Mouse (Mus musculus): ENCODE measurements around the gene Rasal1. TPM values are rescaled to one million over a fixed set of nuclear protein-coding genes. Genes with fewer than 3 reads are reported as not detected.
A peak's percentile ranks its signal among the peaks of the same experiment; 100 is the strongest.

The Rasal1 gene
- polyA plus RNA-seq, 1 experiment from 2014 or later = not detected

- Histone ChIP-seq H3K4me2 (replicated peaks; ENCODE audit: low read depth, low read length) (no peak overlapping the region), H3K27ac (ENCODE audit: low read depth, low read length) (no peak overlapping the region), H3K4me3 (ENCODE audit: low read depth, low read length) (no peak overlapping the region), H3K9me3 (ENCODE audit: control insufficient read depth, low read length) (no peaks in the 10 kb centered on the region), H3K36me3 (ENCODE audit: control insufficient read depth, insufficient read depth, low read length) (no peaks in the 10 kb centered on the region), H3K9ac (ENCODE audit: low read depth, low read length) (no peak overlapping the region), H3K27me3 (ENCODE audit: control insufficient read depth, insufficient read depth, low read length) (peaks cover 31% of the 10 kb centered on the region), H3K4me1 (replicated peaks; ENCODE audit: control insufficient read depth, insufficient read depth, low read length) (peaks cover 4% of the 10 kb centered on the region; the same call in 1 of the 2 replicates)
- ATAC-seq (ENCODE audit: low FRiP score) (no peak), DNase-seq (ENCODE audit: low spot score) (no peak)
- 67% methylated on average over 3 of the region's 3 CpGs for WGBS
Measured at GRCm38 (mm10) chr5:120698181-120698580, 49.6 kb downstream of the Rasal1 start.

GRCm38 (mm10) chr5:120698801-120699391 lies 50.3 kb downstream of the Rasal1 start:
- Histone ChIP-seq H3K9ac (ENCODE audit: low read depth, low read length) (no peak overlapping the region), H3K9me3 (ENCODE audit: control insufficient read depth, low read length) (no peaks in the 10 kb centered on the region), H3K4me1 (replicated peaks; ENCODE audit: control insufficient read depth, insufficient read depth, low read length) (peaks cover 4% of the 10 kb centered on the region; the same call in 1 of the 2 replicates), H3K4me3 (ENCODE audit: low read depth, low read length) (no peak overlapping the region), H3K27ac (ENCODE audit: low read depth, low read length) (peak overlapping the region; percentile 45; the same call in 1 of the 2 replicates), H3K36me3 (ENCODE audit: control insufficient read depth, insufficient read depth, low read length) (no peaks in the 10 kb centered on the region), H3K27me3 (ENCODE audit: control insufficient read depth, insufficient read depth, low read length) (peaks cover 25% of the 10 kb centered on the region), H3K4me2 (replicated peaks; ENCODE audit: low read depth, low read length) (no peak overlapping the region)
- 49% methylated on average over 16 of the region's 16 CpGs for WGBS
- no peak for ATAC-seq (ENCODE audit: low FRiP score)
- no peak for DNase-seq (ENCODE audit: low spot score)

GRCm38 (mm10) chr5:120700996-120701790 lies 52.6 kb downstream of the Rasal1 start:
- DNase-seq (ENCODE audit: low spot score) = no peak
- Histone ChIP-seq H3K27me3 (ENCODE audit: control insufficient read depth, insufficient read depth, low read length) (peaks cover 2% of the 10 kb centered on the region), H3K27ac (ENCODE audit: low read depth, low read length) (no peak overlapping the region), H3K36me3 (ENCODE audit: control insufficient read depth, insufficient read depth, low read length) (no peaks in the 10 kb centered on the region), H3K9me3 (ENCODE audit: control insufficient read depth, low read length) (no peaks in the 10 kb centered on the region), H3K4me3 (ENCODE audit: low read depth, low read length) (no peak overlapping the region), H3K9ac (ENCODE audit: low read depth, low read length) (no peak overlapping the region), H3K4me1 (replicated peaks; ENCODE audit: control insufficient read depth, insufficient read depth, low read length) (no peaks in the 10 kb centered on the region), H3K4me2 (replicated peaks; ENCODE audit: low read depth, low read length) (no peak overlapping the region)
- ATAC-seq (ENCODE audit: low FRiP score) = no peak
- 58% methylated on average over 11 of the region's 11 CpGs for WGBS

- H3K4me3 ChIP-seq (ENCODE audit: low read depth, low read length) = no peak overlapping the region
- ATAC-seq (ENCODE audit: low FRiP score) (no peak), DNase-seq (ENCODE audit: low spot score) (no peak)
- no peak overlapping the region for H3K9ac ChIP-seq (ENCODE audit: low read depth, low read length)
- no peaks in the 10 kb centered on the region for H3K36me3 ChIP-seq (ENCODE audit: control insufficient read depth, insufficient read depth, low read length)
- H3K27ac ChIP-seq (ENCODE audit: low read depth, low read length) = no peak overlapping the region
- no peaks in the 10 kb centered on the region for H3K4me1 ChIP-seq (replicated peaks; ENCODE audit: control insufficient read depth, insufficient read depth, low read length)
- H3K9me3 ChIP-seq (ENCODE audit: control insufficient read depth, low read length) = no peaks in the 10 kb centered on the region
- no peak overlapping the region for H3K4me2 ChIP-seq (replicated peaks; ENCODE audit: low read depth, low read length)
- H3K27me3 ChIP-seq (ENCODE audit: control insufficient read depth, insufficient read depth, low read length) = no peaks in the 10 kb centered on the region; the same call in 1 of the 2 replicates
- 87% methylated on average over 4 of the region's 4 CpGs for WGBS
Measured at GRCm38 (mm10) chr5:120702421-120702820, 53.8 kb downstream of the Rasal1 start.

GRCm38 (mm10) chr5:120702969-120703368 lies 54.4 kb downstream of the Rasal1 start:
- no peaks in the 10 kb centered on the region for H3K36me3 ChIP-seq (ENCODE audit: control insufficient read depth, insufficient read depth, low read length)
- no peak for ATAC-seq (ENCODE audit: low FRiP score)
- no peak for DNase-seq (ENCODE audit: low spot score)
- H3K27ac ChIP-seq (ENCODE audit: low read depth, low read length) = no peak overlapping the region
- H3K27me3 ChIP-seq (ENCODE audit: control insufficient read depth, insufficient read depth, low read length) = no peaks in the 10 kb centered on the region; the same call in 1 of the 2 replicates
- no peaks in the 10 kb centered on the region for H3K9me3 ChIP-seq (ENCODE audit: control insufficient read depth, low read length)
- no peak overlapping the region for H3K9ac ChIP-seq (ENCODE audit: low read depth, low read length)
- H3K4me2 ChIP-seq (replicated peaks; ENCODE audit: low read depth, low read length) = no peak overlapping the region
- no peaks in the 10 kb centered on the region for H3K4me1 ChIP-seq (replicated peaks; ENCODE audit: control insufficient read depth, insufficient read depth, low read length)
- H3K4me3 ChIP-seq (ENCODE audit: low read depth, low read length) = no peak overlapping the region
- 84% methylated on average over 2 of the region's 2 CpGs for WGBS

GRCm38 (mm10) chr5:120703660-120704059 lies 55.0 kb downstream of the Rasal1 start:
- no peak overlapping the region for H3K9ac ChIP-seq (ENCODE audit: low read depth, low read length)
- DNase-seq (ENCODE audit: low spot score) (no peak), ATAC-seq (ENCODE audit: low FRiP score) (no peak)
- no peak overlapping the region for H3K4me3 ChIP-seq (ENCODE audit: low read depth, low read length)
- no peaks in the 10 kb centered on the region for H3K4me1 ChIP-seq (replicated peaks; ENCODE audit: control insufficient read depth, insufficient read depth, low read length)
- no peaks in the 10 kb centered on the region for H3K36me3 ChIP-seq (ENCODE audit: control insufficient read depth, insufficient read depth, low read length)
- no peak overlapping the region for H3K4me2 ChIP-seq (replicated peaks; ENCODE audit: low read depth, low read length)
- peaks cover 2% of the 10 kb centered on the region; the same call in 1 of the 2 replicates for H3K27me3 ChIP-seq (ENCODE audit: control insufficient read depth, insufficient read depth, low read length)
- WGBS = 78% methylated on average over 3 of the region's 3 CpGs
- no peaks in the 10 kb centered on the region for H3K9me3 ChIP-seq (ENCODE audit: control insufficient read depth, low read length)
- H3K27ac ChIP-seq (ENCODE audit: low read depth, low read length) = no peak overlapping the region

GRCm38 (mm10) chr5:120704421-120704820 lies 55.8 kb downstream of the Rasal1 start:
- WGBS = 45% methylated on average over 6 of the region's 6 CpGs
- H3K27me3 ChIP-seq (ENCODE audit: control insufficient read depth, insufficient read depth, low read length) = peaks cover 7% of the 10 kb centered on the region; the same call in 1 of the 2 replicates

GRCm38 (mm10) chr5:120706541-120706940 lies 57.9 kb downstream of the Rasal1 start:
- no peaks in the 10 kb centered on the region for H3K36me3 ChIP-seq (ENCODE audit: control insufficient read depth, insufficient read depth, low read length)
- no peak overlapping the region for H3K27ac ChIP-seq (ENCODE audit: low read depth, low read length)
- WGBS = 1% methylated on average over 16 of the region's 16 CpGs
- peak; percentile 54 for DNase-seq (ENCODE audit: low spot score)
- H3K4me3 ChIP-seq (ENCODE audit: low read depth, low read length) = peak overlapping the region; percentile 20
- 0 out of 2 replicates have a peak overlapping the region, but pooled peaks have one; percentile 32 for H3K9ac ChIP-seq (ENCODE audit: low read depth, low read length)
- peaks cover 25% of the 10 kb centered on the region for H3K27me3 ChIP-seq (ENCODE audit: control insufficient read depth, insufficient read depth, low read length)
- H3K4me2 ChIP-seq (replicated peaks; ENCODE audit: low read depth, low read length) = peak overlapping the region; percentile 49
- no peak for ATAC-seq (ENCODE audit: low FRiP score)
- no peaks in the 10 kb centered on the region for H3K9me3 ChIP-seq (ENCODE audit: control insufficient read depth, low read length)
- H3K4me1 ChIP-seq (replicated peaks; ENCODE audit: control insufficient read depth, insufficient read depth, low read length) = peaks cover 11% of the 10 kb centered on the region

More at GRCm38 (mm10) chr5:120704421-120704820, 55.8 kb downstream of the Rasal1 start:
- DNase-seq (ENCODE audit: low spot score) (no peak), ATAC-seq (ENCODE audit: low FRiP score) (no peak)
- H3K36me3 ChIP-seq (ENCODE audit: control insufficient read depth, insufficient read depth, low read length) = no peaks in the 10 kb centered on the region
- H3K27ac ChIP-seq (ENCODE audit: low read depth, low read length) = no peak overlapping the region
- no peak overlapping the region for H3K4me3 ChIP-seq (ENCODE audit: low read depth, low read length)
- H3K4me2 ChIP-seq (replicated peaks; ENCODE audit: low read depth, low read length) = no peak overlapping the region
- H3K9me3 ChIP-seq (ENCODE audit: control insufficient read depth, low read length) = no peaks in the 10 kb centered on the region
- no peak overlapping the region for H3K9ac ChIP-seq (ENCODE audit: low read depth, low read length)
- no peaks in the 10 kb centered on the region for H3K4me1 ChIP-seq (replicated peaks; ENCODE audit: control insufficient read depth, insufficient read depth, low read length)
